Mouse (Mus musculus) G1E (cell line): ENCODE measurements around the gene Magi2. TPM values are rescaled to one million over a fixed set of nuclear protein-coding genes. Genes with fewer than 3 reads are reported as not detected.
"Not testable (repeated sequence)": the region's sequence is repeated elsewhere in the genome, so short reads cannot be mapped to it uniquely, and the experiment has no call there.

Experiments used
- ATAC-seq: 2 replicates; pipeline ENCODE4 v1.8.0; 2016; ENCODE audit warnings: mild to moderate bottlenecking; ENCODE audit not compliant: insufficient number of reproducible peaks, poor library complexity, low FRiP score, severe bottlenecking; ENCODE audit errors: extremely low read depth
- DNase-seq: peaks from one replicate; pipeline ENCODE4 v3.0.0; 2012; ENCODE audit warnings: low spot score
- H3K27me3 ChIP-seq: 2 replicates; pipeline ENCODE4 v1.6.1; 2012; ENCODE audit warnings: mild to moderate bottlenecking, low read length, inconsistent platforms; ENCODE audit not compliant: insufficient read depth
- H3K36me3 ChIP-seq: replicated peaks from 2 replicates; pipeline ENCODE3; 2012; ENCODE audit warnings: mild to moderate bottlenecking, inconsistent platforms
- H3K4me1 ChIP-seq: 2 replicates; pipeline ENCODE4 v1.6.1; 2012; ENCODE audit warnings: low read depth, low read length, inconsistent platforms, mixed read lengths; ENCODE audit not compliant: insufficient read depth
- H3K4me3 ChIP-seq: 2 replicates; pipeline ENCODE4 v1.5.1; 2012; ENCODE audit warnings: low read depth, mild to moderate bottlenecking, inconsistent platforms, low read length, moderate library complexity, mixed read lengths
- H3K9me3 ChIP-seq: replicated peaks from 2 replicates; pipeline ENCODE4 v1.6.1; 2012; ENCODE audit warnings: inconsistent platforms
- CTCF ChIP-seq: IDR thresholded peaks from 2 replicates; pipeline ENCODE4 v1.5.1; 2012; ENCODE audit warnings: low read depth, low read length, inconsistent platforms, mixed read lengths
- GATA1 ChIP-seq: IDR thresholded peaks from 2 replicates; pipeline ENCODE4 v1.6.1; 2012; ENCODE audit warnings: borderline replicate concordance, low read length, inconsistent platforms, mixed read lengths
- GATA2 ChIP-seq: IDR thresholded peaks from 2 replicates; pipeline ENCODE4 v1.6.1; 2012; ENCODE audit warnings: low read depth, low read length, inconsistent platforms, borderline replicate concordance
- POLR2AphosphoS5 ChIP-seq: IDR thresholded peaks from 2 replicates; pipeline ENCODE4 v1.6.1; 2012; ENCODE audit warnings: low read depth, low read length, inconsistent platforms; ENCODE audit not compliant: insufficient replicate concordance
- TAL1 ChIP-seq: conservative IDR thresholded peaks from 2 replicates; pipeline ENCODE4 v1.6.1; 2012; ENCODE audit warnings: low read depth, low read length, inconsistent platforms, mixed read lengths
- polyA plus RNA-seq: library from polyadenylated mRNA; stranded (reverse); fragments of >175 nt; gene quantifications from 2 replicates; pipeline ENCODE4 v1.2.3, GENCODE M21; 2012
- total RNA-seq, 2 experiments: library from RNA; stranded (forward) in 1 of 2; stranded (reverse) in 1 of 2; fragments of 200-1000 nt in 1 of 2; fragments of >200 nt in 1 of 2; fragmentation: Nextera tagmentation in 1 of 2; gene quantifications; 2 replicates each; pipeline ENCODE4 v1.2.3; 2014 to 2017

Magi2 gene
- total and polyA plus RNA-seq, 3 experiments = 0.69 to 1.3 (median 1.1) TPM

DNA sequence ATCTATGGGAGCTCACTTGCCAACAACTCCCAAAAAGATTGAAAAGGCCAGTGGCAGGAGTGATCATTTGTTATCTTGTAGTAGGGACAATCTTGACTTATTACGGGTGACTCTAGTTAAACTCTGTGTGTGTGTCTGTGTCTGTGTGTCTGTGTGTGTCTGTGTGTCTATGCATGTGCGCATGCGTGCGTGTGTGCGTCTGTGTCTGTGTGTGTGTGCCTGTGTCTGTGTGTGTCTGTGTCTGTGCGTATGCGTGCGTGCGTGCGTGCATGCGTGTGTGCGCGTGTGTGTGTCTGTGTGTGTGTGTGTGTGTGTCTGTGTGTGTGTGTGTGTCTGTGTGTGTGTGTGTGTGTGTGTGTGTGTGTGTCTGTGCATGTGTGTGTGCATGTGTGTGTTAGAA, 1295.2 kb downstream of the Magi2 start:
- Histone ChIP-seq H3K9me3 (no peaks in the 10 kb centered on the region), H3K27me3 (peaks cover 5% of the 10 kb centered on the region), H3K4me1 (no peaks in the 10 kb centered on the region), H3K36me3 (no peaks in the 10 kb centered on the region), H3K4me3 (no peak overlapping the region)
- no peak for TF ChIP-seq TAL1
- TF ChIP-seq GATA1 = no peak
- no peak for TF ChIP-seq POLR2AphosphoS5
- no peak for ATAC-seq
- no peak for DNase-seq

DNA sequence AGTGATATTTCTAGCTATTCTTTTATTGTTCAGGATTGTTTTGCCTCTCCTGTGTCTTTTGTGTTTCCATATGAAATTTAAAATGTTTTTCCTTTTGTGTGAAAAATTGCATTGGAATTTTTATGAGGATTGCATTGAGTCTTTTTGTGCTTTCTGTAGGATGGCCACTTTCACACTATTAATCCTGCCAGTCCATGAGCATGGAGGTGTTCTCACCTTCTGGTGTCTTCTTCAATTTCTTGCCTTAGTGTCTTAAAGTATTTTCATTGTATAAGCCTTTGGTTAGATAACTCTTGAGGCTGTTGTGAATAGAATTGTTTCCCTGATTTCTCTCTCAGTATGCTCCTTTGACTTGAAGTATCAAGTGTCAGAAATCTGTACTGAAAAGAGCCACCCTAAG, 1296.9 kb downstream of the Magi2 start:
- Histone ChIP-seq H3K4me1 (no peaks in the 10 kb centered on the region), H3K36me3 (no peaks in the 10 kb centered on the region), H3K27me3 (peaks cover 7% of the 10 kb centered on the region), H3K4me3 (no peak overlapping the region), H3K9me3 (no peaks in the 10 kb centered on the region)
- ATAC-seq (no peak), DNase-seq (no peak)
- TF ChIP-seq POLR2AphosphoS5 (no peak), GATA1 (no peak), CTCF (no peak), TAL1 (no peak), GATA2 (no peak)

DNA sequence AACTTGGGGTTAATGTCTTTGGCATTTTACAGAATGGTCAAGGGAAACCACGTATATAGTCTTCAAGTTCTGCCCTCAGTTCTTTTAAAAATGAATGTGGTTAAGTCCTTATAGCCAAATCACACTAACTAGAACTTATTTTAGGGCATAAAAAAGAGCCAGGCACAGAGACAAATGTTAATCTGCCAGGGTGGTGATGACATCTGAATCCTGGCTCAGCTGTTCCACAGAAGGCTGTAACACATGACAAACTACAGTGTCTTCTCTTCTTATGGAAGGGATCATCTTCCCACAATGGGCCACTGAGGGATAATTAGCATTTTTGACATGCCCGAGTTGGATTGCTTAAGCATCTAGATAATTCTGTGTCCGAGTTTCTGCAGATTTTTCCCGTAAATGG, 1299.8 kb downstream of the Magi2 start:
- not testable (repeated sequence) for DNase-seq, H3K36me3 ChIP-seq, H3K4me1 ChIP-seq, H3K9me3 ChIP-seq, ATAC-seq, H3K27me3 ChIP-seq, H3K4me3 ChIP-seq

DNA sequence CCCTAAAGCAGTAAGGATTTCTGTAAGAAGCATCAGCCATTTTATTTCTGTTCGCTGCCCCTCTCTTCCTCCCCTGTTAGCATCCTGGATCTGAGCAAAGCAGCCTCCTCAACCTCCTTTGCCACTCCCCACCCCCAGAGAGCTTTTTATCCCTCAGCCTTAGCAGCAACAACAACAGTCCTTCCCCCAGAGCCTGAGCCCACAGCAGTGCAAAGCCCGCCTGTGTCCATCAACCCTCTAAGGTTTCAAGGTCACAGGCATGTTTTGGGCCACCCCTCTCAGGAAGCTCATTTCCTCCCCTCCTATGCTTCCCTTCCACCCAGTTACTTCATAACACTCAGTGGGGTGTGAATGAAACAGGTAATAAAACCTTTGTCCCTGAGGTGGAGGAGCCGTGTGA, 1309.7 kb downstream of the Magi2 start:
- no peaks in the 10 kb centered on the region for H3K9me3 ChIP-seq
- peaks cover 5% of the 10 kb centered on the region; the same call in 1 of the 2 replicates for H3K27me3 ChIP-seq
- TF ChIP-seq GATA2 (no peak), CTCF (no peak)
- H3K4me1 ChIP-seq = no peaks in the 10 kb centered on the region
- ATAC-seq = no peak
- H3K4me3 ChIP-seq = no peak overlapping the region
- DNase-seq = no peak
- H3K36me3 ChIP-seq = no peaks in the 10 kb centered on the region

DNA sequence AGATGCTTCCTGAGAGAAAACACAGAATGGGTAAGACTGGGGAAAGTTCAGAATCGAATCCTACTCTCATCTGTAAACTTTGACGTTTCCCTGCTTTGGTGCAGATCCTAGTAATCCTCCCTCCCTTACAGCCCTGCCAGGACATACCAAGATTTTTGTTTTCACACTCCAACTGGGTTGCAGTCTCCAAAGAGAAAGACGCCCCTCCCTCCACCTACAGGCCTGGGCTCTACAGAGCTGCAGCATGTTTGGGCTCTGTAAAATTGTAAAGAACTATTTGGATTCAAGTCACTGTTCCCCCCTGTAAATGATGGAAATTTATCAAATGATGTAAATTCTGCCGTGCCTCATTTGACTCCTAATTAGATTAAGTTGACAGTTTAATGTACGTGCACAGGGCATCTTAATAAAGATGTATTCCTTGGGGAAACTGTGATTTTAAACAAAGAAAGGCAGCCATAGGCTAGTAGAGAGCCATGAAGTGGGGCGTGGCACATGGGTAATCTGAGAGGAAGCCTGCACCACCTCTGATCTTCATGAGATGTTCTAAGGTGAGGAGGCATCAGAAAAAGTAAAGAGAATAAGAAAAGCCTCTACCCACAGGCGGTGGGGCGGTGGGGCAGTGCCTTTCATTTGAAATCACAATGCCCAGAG, 1310.7 kb downstream of the Magi2 start:
- no peaks in the 10 kb centered on the region for H3K9me3 ChIP-seq
- no peak for DNase-seq
- TF ChIP-seq CTCF = no peak
- TF ChIP-seq GATA1 = no peak
- TF ChIP-seq GATA2 = no peak
- no peak for TF ChIP-seq POLR2AphosphoS5
- no peak for TF ChIP-seq TAL1
- no peaks in the 10 kb centered on the region for H3K36me3 ChIP-seq
- no peaks in the 10 kb centered on the region for H3K4me1 ChIP-seq
- no peak overlapping the region for H3K4me3 ChIP-seq
- ATAC-seq = no peak
- peaks cover 5% of the 10 kb centered on the region; the same call in 1 of the 2 replicates for H3K27me3 ChIP-seq

DNA sequence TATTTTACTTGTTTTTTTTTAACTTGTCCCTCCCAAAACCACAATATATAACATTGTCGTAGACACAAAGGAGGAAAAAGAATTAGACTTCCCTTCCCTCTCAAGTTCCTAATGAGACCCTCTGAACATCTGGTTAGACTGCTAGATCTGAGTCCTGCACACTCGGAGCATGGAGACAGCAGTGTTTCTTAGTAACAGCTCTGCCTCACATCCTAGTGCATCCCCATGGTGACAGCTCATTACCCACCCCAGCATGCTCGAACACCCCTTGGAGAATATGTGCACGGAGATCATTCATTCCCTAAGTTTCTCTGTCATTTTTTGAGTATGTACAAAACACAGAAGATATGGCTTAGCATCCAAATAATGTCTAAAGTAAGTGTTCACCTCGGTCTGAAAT, 1317.5 kb downstream of the Magi2 start:
- H3K27me3 ChIP-seq = no peaks in the 10 kb centered on the region
- H3K4me3 ChIP-seq = no peak overlapping the region
- no peaks in the 10 kb centered on the region for H3K4me1 ChIP-seq
- H3K36me3 ChIP-seq = no peaks in the 10 kb centered on the region
- ATAC-seq = no peak
- H3K9me3 ChIP-seq = no peaks in the 10 kb centered on the region
- no peak for DNase-seq
- TF ChIP-seq GATA1 (no peak), GATA2 (no peak), POLR2AphosphoS5 (no peak), CTCF (no peak), TAL1 (no peak)

DNA sequence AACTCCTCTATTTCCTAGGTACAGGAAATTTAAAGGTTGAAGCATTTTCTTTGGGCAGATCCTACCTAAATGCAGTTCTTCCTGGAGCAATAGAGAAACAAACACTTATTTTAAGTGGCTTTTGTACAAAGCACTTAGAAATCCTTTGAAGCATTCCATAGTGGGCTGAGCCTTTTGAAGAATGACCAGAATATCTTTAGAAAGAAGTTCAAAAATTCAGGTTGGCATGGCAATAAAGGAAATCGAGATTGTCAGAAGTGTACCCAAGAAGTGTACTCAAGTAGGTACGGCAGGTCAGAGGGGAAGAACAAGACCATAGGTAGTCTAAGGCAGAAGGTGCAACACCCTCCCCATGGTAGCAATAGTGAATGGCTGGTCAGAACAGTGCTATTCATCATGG, 1332.5 kb downstream of the Magi2 start:
- H3K36me3 ChIP-seq = no peaks in the 10 kb centered on the region
- no peak for TF ChIP-seq CTCF
- no peak for TF ChIP-seq POLR2AphosphoS5
- TF ChIP-seq GATA2 = no peak
- TF ChIP-seq GATA1 = no peak
- no peak for TF ChIP-seq TAL1
- H3K27me3 ChIP-seq = peaks cover 7% of the 10 kb centered on the region
- H3K4me3 ChIP-seq = no peak overlapping the region
- no peaks in the 10 kb centered on the region for H3K4me1 ChIP-seq
- ATAC-seq (no peak), DNase-seq (no peak)
- no peaks in the 10 kb centered on the region for H3K9me3 ChIP-seq
